Comparison of ENCODE assay signal across 8 mouse cellular contexts in genomic region chr2:120352682-120353646, GRCm38 (mm10). TPM values are rescaled to one million over a fixed set of nuclear protein-coding genes. Genes with fewer than 3 reads are reported as not detected.
A peak's percentile ranks its signal among the peaks of the same experiment; 100 is the strongest.
DNase-seq lines count a peak whose midpoint lies in the region; ATAC-seq and TF ChIP-seq lines count a peak whose summit lies in the region.

Gene Vps39, minus strand, starts transcription at chr2:120353137.

- no peak for TF ChIP-seq CTCF in E14TG2a.4 (conservative IDR thresholded peaks at IDR 0.05; ENCODE audit: low read length)
- no peak for TF ChIP-seq CTCF in heart, postnatal 0 days (IDR thresholded peaks at IDR 0.05; ENCODE audit: low read depth)
- TF ChIP-seq CTCF in testis, adult 2 months (IDR thresholded peaks at IDR 0.05; ENCODE audit: control insufficient read depth, insufficient read depth, insufficient replicate concordance, low read depth, low read length), result no peak

- peaks cover 21% of the 10 kb centered on the region for H3K4me1 ChIP-seq in E14TG2a.4 (replicated peaks; ENCODE audit: low read depth, low read length)
- peaks cover 15% of the 10 kb centered on the region for H3K4me1 ChIP-seq in forebrain, embryonic 12.5 days
- H3K4me1 ChIP-seq in heart, postnatal 0 days (ENCODE audit: control insufficient read depth, insufficient read depth), result peaks cover 13% of the 10 kb centered on the region; the same call in 1 of the 2 replicates
- peaks cover 7% of the 10 kb centered on the region; the same call in 1 of the 2 replicates for H3K4me1 ChIP-seq in liver, embryonic 16.5 days (ENCODE audit: control insufficient read depth, low read depth, low read length)
- peaks cover 23% of the 10 kb centered on the region for H3K4me1 ChIP-seq in neural tube, embryonic 13.5 days (replicated peaks)
- peaks cover 2% of the 10 kb centered on the region; the same call in 1 of the 2 replicates for H3K4me1 ChIP-seq in testis, adult 2 months (ENCODE audit: control insufficient read depth, insufficient read depth, low read length)

- peak within 1 kb of the TSS; percentile 73 for H3K27ac ChIP-seq in forebrain, embryonic 12.5 days
- peak within 1 kb of the TSS; percentile 71 for H3K27ac ChIP-seq in heart, postnatal 0 days (ENCODE audit: low read depth)
- peak within 1 kb of the TSS; percentile 61; the same call in 1 of the 2 replicates for H3K27ac ChIP-seq in liver, embryonic 16.5 days (ENCODE audit: low read length)
- peak within 1 kb of the TSS; percentile 88 for H3K27ac ChIP-seq in neural tube, embryonic 13.5 days (replicated peaks)
- peak within 1 kb of the TSS; percentile 33 for H3K27ac ChIP-seq in testis, adult 2 months (ENCODE audit: control insufficient read depth, insufficient read depth, low read depth, low read length)

- H3K4me2 ChIP-seq in forebrain, embryonic 12.5 days, result peak within 1 kb of the TSS; percentile 74
- H3K4me2 ChIP-seq in heart, postnatal 0 days (ENCODE audit: low read depth, low read length), result peak within 1 kb of the TSS; percentile 85
- H3K4me2 ChIP-seq in liver, embryonic 16.5 days (ENCODE audit: low read depth, low read length), result peak within 1 kb of the TSS; percentile 73
- H3K4me2 ChIP-seq in neural tube, embryonic 13.5 days, result peak within 1 kb of the TSS; percentile 83

- peak; percentile 79 for DNase-seq in c-Kit-positive CD71-positive TER-119-positive erythroid progenitor cells, embryonic 14.5 days (ENCODE audit: low spot score)
- DNase-seq in heart, postnatal 0 days (ENCODE audit: low spot score), result peak; percentile 88
- DNase-seq in kidney, postnatal 4 days, result peak; percentile 95 to 97

- H3K9me3 ChIP-seq in E14TG2a.4 (ENCODE audit: low read length), result no peaks in the 10 kb centered on the region
- no peaks in the 10 kb centered on the region for H3K9me3 ChIP-seq in forebrain, embryonic 12.5 days
- no peaks in the 10 kb centered on the region for H3K9me3 ChIP-seq in heart, postnatal 0 days (replicated peaks; ENCODE audit: control insufficient read depth, low read length)
- H3K9me3 ChIP-seq in liver, embryonic 16.5 days (replicated peaks; ENCODE audit: control insufficient read depth, low read length), result no peaks in the 10 kb centered on the region
- H3K9me3 ChIP-seq in neural tube, embryonic 13.5 days, result no peaks in the 10 kb centered on the region

- peak; percentile 83 for TF ChIP-seq POLR2A in testis, adult 2 months (IDR thresholded peaks at IDR 0.05; ENCODE audit: control insufficient read depth, low read depth, low read length)

- no peaks in the 10 kb centered on the region for H3K27me3 ChIP-seq in E14TG2a.4 (ENCODE audit: insufficient read depth, low read length)
- no peaks in the 10 kb centered on the region for H3K27me3 ChIP-seq in forebrain, embryonic 12.5 days
- no peaks in the 10 kb centered on the region for H3K27me3 ChIP-seq in heart, postnatal 0 days (ENCODE audit: control insufficient read depth, insufficient read depth, low read length)
- H3K27me3 ChIP-seq in liver, embryonic 16.5 days (ENCODE audit: control insufficient read depth, insufficient read depth, low read depth, low read length), result no peaks in the 10 kb centered on the region
- no peaks in the 10 kb centered on the region for H3K27me3 ChIP-seq in neural tube, embryonic 13.5 days
- H3K27me3 ChIP-seq in testis, adult 2 months (ENCODE audit: control insufficient read depth, insufficient read depth, low read length), result no peaks in the 10 kb centered on the region

- peak; percentile 98 for ATAC-seq in forebrain, embryonic 12.5 days (ENCODE audit: low FRiP score)
- peak; percentile 93 for ATAC-seq in heart, postnatal 0 days (ENCODE audit: insufficient read depth, low read depth)
- ATAC-seq in liver, embryonic 16.5 days (ENCODE audit: low read depth), result peak; percentile 89
- ATAC-seq in neural tube, embryonic 13.5 days (ENCODE audit: low read depth), result peak; percentile 99

- peaks cover 49% of the 10 kb centered on the region for H3K36me3 ChIP-seq in E14TG2a.4 (ENCODE audit: insufficient read depth, low read length)
- H3K36me3 ChIP-seq in forebrain, embryonic 12.5 days (replicated peaks), result peaks cover 32% of the 10 kb centered on the region
- H3K36me3 ChIP-seq in heart, postnatal 0 days (replicated peaks; ENCODE audit: control insufficient read depth, insufficient read depth, low read length), result peaks cover 30% of the 10 kb centered on the region
- H3K36me3 ChIP-seq in liver, embryonic 16.5 days (ENCODE audit: control insufficient read depth, insufficient read depth), result peaks cover 15% of the 10 kb centered on the region
- H3K36me3 ChIP-seq in neural tube, embryonic 13.5 days, result peaks cover 49% of the 10 kb centered on the region
- no peaks in the 10 kb centered on the region for H3K36me3 ChIP-seq in testis, adult 2 months (ENCODE audit: control insufficient read depth, insufficient read depth, low read length)

- H3K4me3 ChIP-seq in E14TG2a.4 (replicated peaks; ENCODE audit: low read length), result peak within 1 kb of the TSS; percentile 99
- peak within 1 kb of the TSS; percentile 92 for H3K4me3 ChIP-seq in forebrain, embryonic 12.5 days (replicated peaks)
- peak within 1 kb of the TSS; percentile 78 for H3K4me3 ChIP-seq in heart, postnatal 0 days (ENCODE audit: low read depth, low read length)
- H3K4me3 ChIP-seq in liver, embryonic 16.5 days (ENCODE audit: low read depth, low read length), result peak within 1 kb of the TSS; percentile 95
- H3K4me3 ChIP-seq in neural tube, embryonic 13.5 days, result peak within 1 kb of the TSS; percentile 99
- H3K4me3 ChIP-seq in testis, adult 2 months (ENCODE audit: control insufficient read depth, low read depth, low read length), result peak within 1 kb of the TSS; percentile 89

- no peak for TF ChIP-seq EP300 in heart, postnatal 0 days (IDR thresholded peaks at IDR 0.05; ENCODE audit: low read depth)

- 11% methylated on average over 44 of the region's 44 CpGs for WGBS in forebrain, embryonic 12.5 days
- 11% methylated on average over 43 of the region's 44 CpGs for WGBS in heart, postnatal 0 days
- WGBS in liver, embryonic 16.5 days (ENCODE audit: insufficient replicate concordance), result 9% methylated on average over 44 of the region's 44 CpGs
- 11% methylated on average over 44 of the region's 44 CpGs for WGBS in neural tube, embryonic 13.5 days

- H3K9ac ChIP-seq in forebrain, embryonic 12.5 days, result peak within 1 kb of the TSS; percentile 82
- peak within 1 kb of the TSS; percentile 78 for H3K9ac ChIP-seq in heart, postnatal 0 days (replicated peaks; ENCODE audit: low read depth, low read length)
- peak within 1 kb of the TSS; percentile 87 for H3K9ac ChIP-seq in liver, embryonic 16.5 days (ENCODE audit: low read depth, low read length)
- H3K9ac ChIP-seq in neural tube, embryonic 13.5 days, result peak within 1 kb of the TSS; percentile 94

RNA-seq across cellular contexts. Expression of gene Vps39, which starts in this region (rescaled TPM):
- polyA plus RNA-seq in forebrain, embryonic 12.5 days (2016; fragmentation: Nextera tagmentation; extraction: Ambion mirVana), result 39.6 and 43.0 TPM in 2 replicates
- 22.7 and 75.7 TPM in 2 replicates for total RNA-seq in heart, postnatal 0 days (2014; rRNA removed; ENCODE audit: low replicate concordance)
- polyA plus RNA-seq in heart, postnatal 0 days (2015; fragmentation: Nextera tagmentation; extraction: Ambion mirVana), result 13.2 and 14.3 TPM in 2 replicates
- 6.9 and 7.5 TPM in 2 replicates for polyA plus RNA-seq in liver, embryonic 16.5 days (2015; fragmentation: Nextera tagmentation; extraction: Ambion mirVana)
- 42.4 and 45.0 TPM in 2 replicates for polyA plus RNA-seq in neural tube, embryonic 13.5 days (2015; fragmentation: Nextera tagmentation; extraction: Ambion mirVana)
- 10.6 and 11.4 TPM in 2 replicates for polyA plus RNA-seq in testis, adult 2 months (2012; rRNA removed)

Comparison
In these comparisons a context has a peak if more than half of its experiments do, and no peak if none do; other contexts are left out.
1. Peak in every context shown above with its lines: DNase-seq, ATAC-seq, H3K4me3 ChIP-seq and H3K27ac ChIP-seq.
2. H3K27ac ChIP-seq: peak in every context shown above with its lines; median percentile 88 in neural tube, embryonic 13.5 days; 73 in forebrain, embryonic 12.5 days; 71 in heart, postnatal 0 days; 61 in liver, embryonic 16.5 days; 33 in testis, adult 2 months.